Mouse (Mus musculus) kidney, adult 9 months (tissue): ENCODE data around the gene Pakap.

Experiments used
- DNase-seq: peaks from one replicate; pipeline ENCODE4 v3.0.0; 2022

The Pakap gene

DNA sequence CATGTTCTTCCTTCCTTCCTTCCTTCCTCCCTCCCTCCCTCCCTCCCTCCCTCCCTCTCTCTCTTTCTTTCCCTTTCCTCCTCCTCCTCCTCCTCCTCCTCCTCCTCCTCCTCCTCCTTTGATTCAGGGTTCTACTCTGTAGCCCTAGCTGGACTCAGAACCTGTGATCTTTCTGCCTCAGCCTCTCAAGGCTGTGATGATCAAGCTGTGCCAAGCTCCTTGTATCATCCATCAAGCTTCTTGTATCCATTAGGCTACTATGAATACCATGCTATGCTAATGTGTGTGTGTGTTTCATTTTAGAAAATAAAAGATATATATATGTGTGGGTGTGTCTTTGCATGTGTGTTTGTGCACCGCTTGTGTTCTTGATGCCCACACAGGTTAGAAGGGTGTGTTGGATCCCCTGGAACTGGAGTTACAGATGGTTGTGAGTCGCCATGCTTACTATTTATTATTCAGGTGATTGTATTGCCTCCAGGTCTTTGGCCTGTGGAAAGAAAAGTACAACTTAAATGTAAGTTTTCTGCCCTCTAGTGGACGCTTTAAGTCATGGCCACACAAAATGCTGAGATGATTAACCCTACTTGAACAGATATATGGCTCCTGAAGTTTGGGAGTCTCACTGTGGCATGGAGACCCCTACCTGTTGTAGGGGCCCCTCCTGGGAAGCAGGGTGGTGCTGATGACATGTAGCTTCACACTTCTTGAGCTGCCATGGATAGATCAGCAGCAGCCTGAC is 359.7 kb downstream of the Pakap start:
- DNase-seq, result peak; percentile 68

DNA sequence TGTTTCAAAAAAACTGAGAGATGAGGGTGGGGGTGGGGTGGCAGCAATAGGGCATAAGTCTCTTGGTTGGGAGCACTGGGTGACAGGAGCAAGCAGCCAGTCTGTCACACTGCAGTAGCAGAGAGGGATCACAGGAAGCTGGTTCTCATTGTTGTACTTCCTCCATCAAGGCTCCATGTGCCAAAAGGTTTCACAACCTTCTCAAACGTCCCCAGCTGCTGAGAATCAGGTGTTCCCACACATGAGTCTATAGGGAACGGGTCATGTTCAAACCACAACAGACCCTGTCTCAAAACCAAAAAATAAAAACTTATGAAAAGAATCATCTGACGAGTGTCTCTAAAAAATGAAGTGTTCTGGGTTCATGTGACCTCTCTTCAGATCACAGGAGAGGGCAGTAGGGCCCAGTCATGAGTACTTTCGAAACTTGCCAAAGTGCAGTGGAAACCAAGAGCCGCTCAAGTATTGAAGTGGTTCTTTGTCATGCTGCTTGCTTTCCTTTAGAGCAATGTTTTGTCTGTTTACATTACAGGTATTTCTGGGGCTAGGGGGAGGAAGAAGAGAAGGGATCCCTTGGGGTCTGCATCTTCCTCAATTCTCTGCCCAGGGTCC is 362.7 kb downstream of the Pakap start:
- no peak for DNase-seq

DNA sequence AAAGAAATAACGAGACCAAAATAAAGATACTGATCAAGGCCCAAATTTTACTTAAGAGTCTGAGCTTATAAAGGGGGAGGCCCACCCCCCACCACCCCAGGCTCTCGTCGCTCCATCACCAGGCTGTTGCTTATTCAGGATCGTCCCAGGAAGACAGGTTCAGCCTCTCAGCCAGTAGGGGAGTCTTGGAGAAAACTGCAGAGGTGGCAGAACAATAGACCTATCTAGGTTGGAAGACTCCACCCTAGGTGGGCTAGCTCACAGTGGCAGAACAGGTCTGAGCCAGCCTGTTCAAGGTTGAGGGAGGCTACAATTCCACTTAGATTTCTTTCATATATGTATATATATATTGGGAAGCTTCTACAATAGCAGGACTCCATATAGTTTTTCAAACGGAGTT is 366.2 kb downstream of the Pakap start:
- DNase-seq, result no peak

DNA sequence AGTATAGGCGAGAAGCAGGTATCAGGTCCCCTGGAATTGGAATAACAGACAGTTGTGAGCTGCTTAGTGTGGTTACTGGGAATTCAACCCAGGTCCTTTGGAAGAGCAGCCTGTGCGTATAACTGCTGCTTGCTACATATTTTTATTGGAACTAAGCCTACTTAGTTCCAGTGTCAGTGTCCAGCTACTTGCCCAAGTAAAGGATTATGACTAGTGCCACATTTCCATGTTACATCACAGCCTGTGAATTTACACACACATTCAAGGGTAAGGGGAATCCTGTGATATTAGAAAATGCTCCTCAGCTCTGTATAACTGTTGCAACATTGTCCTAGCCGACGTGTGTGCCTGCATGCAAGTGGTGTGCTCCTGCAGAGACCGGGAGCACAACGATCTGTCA is 369.3 kb downstream of the Pakap start:
- no peak for DNase-seq

DNA sequence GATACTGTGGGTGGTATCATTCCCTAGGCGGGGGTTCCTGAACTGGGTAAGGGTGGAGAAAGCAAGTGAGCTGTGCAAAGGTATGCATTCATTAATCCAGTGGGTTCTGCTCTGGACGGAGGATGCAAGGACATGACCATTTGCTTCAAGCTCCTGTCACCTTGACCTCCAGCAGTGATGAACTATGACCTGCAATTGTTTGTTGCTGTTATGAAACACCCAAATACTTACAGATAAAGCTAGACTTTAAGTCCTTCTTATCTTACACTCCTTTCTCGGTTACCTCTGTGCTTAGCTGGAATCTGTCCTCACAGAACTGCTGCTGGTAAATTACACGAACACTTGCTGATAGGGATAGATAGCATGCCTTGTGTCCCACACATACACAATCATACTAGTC is 372.7 kb downstream of the Pakap start:
- DNase-seq, result no peak

DNA sequence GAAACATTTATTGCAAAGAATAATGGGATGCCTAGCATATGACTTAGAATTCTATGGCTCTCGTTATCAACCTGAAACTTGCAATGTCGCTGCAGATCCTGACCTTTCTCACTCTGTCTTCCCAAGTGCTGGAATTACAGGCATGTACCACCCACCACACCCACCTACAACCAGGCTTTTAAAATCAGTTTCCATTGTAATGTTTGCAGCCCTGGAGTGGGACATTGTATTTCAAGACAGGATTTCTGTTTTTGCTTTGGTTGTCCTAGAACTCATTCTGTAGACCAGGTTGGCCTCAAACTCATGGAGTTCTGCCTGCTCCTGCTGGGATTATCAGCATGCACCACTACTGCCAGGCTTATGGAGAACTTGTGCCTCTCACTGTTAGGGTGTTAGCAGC is 374.9 kb downstream of the Pakap start:
- DNase-seq, result no peak
